Mouse (Mus musculus) lung, embryonic 14.5 days (tissue): ENCODE measurements around the gene Eif2d. TPM values are rescaled to one million over a fixed set of nuclear protein-coding genes. Genes with fewer than 3 reads are reported as not detected.

Experiments
- ATAC-seq: fragments of 200-750 bp; cut with Nextera tagmentation; 2 replicates; pipeline ENCODE4 v1.8.0; 2017; ENCODE audit warnings: mild to moderate bottlenecking, moderate TSS enrichment, moderate library complexity; ENCODE audit not compliant: insufficient read depth
- DNase-seq: peaks from one replicate; pipeline ENCODE4 v3.0.0-alpha.2; 2015
- H3K27ac ChIP-seq: fragments of 300-500 bp; sonication (generic); 2 replicates; pipeline ENCODE4 v1.5.1; 2014; ENCODE audit warnings: low read depth, mild to moderate bottlenecking, moderate library complexity
- H3K27me3 ChIP-seq: fragments of 300-500 bp; sonication (generic); 2 replicates; pipeline ENCODE4 v1.6.1; 2014; ENCODE audit warnings: low read length, control low read depth; ENCODE audit not compliant: insufficient read depth
- H3K36me3 ChIP-seq: fragments of 300-500 bp; sonication (generic); 2 replicates; pipeline ENCODE4 v1.6.1; 2014; ENCODE audit warnings: control low read depth; ENCODE audit not compliant: insufficient read depth
- H3K4me1 ChIP-seq: fragments of 300-500 bp; sonication (generic); 2 replicates; pipeline ENCODE4 v1.6.1; 2014; ENCODE audit warnings: antibody characterized with exemption, control low read depth; ENCODE audit not compliant: insufficient read depth
- H3K4me2 ChIP-seq: fragments of 300-500 bp; sonication (generic); 2 replicates; pipeline ENCODE4 v1.6.1; 2014; ENCODE audit warnings: mild to moderate bottlenecking
- H3K4me3 ChIP-seq: fragments of 300-500 bp; sonication (generic); 2 replicates; pipeline ENCODE4 v1.5.1; 2014; ENCODE audit warnings: low read depth, low read length
- H3K9ac ChIP-seq: fragments of 300-500 bp; sonication (generic); 2 replicates; pipeline ENCODE4 v1.6.1; 2014
- H3K9me3 ChIP-seq: fragments of 300-500 bp; sonication (generic); 2 replicates; pipeline ENCODE4 v1.6.1; 2016; ENCODE audit warnings: low read depth, low read length, control low read depth
- CTCF ChIP-seq: IDR thresholded peaks from 2 replicates; pipeline ENCODE4 v1.5.1; 2016; ENCODE audit warnings: antibody characterized with exemption, low read depth
- WGBS: fragments of 180-500 bp; shearing (Covaris S2); extraction: QIAGEN DNeasy Blood & Tissue Kit; methylation state at CpG from one replicate; pipeline ENCODE4 v1.1.7; 2014; 5-methylcytosine and 5-hydroxymethylcytosine counted together
- polyA plus RNA-seq: library from polyadenylated mRNA; unstranded; fragments of >200 nt; fragmentation: Nextera tagmentation; extraction: Ambion mirVana; gene quantifications from 2 replicates; pipeline ENCODE4 v1.2.1, GENCODE M21; 2014

Gene Eif2d
- polyA plus RNA-seq, 1 experiment from 2014 or later = 58.0 TPM

DNA sequence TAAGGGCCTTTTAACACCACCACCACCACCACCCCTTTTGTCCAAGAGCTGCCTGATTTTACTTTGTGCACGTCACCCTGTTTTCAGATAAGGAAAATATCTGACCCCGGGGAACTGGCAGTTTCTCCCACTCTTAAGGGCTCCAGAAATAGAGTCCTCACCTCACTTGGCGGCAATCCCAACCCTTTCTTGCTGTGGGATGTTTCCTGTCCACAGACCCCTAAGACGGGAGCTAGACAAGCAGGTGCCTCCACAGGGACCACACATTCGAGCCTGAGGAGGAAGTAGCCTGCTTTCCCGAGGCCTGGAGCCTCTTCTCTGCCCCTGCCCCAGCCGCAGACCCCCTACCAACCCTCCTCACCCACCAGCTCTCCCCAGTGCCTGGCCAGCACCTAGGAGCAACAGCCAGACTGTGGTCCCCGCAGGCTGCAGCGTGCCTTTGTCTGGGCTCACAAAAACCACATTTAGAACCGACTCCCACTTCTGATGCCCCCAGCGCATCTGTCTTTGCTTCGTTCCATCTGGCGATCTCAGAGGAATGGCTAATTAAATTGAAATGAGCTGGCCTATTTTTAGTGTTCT, 36.5 kb upstream of the Eif2d start:
- H3K36me3 ChIP-seq = no peaks in the 10 kb centered on the region
- no peaks in the 10 kb centered on the region for H3K27me3 ChIP-seq
- no peak overlapping the region for H3K4me2 ChIP-seq
- ATAC-seq (no peak), DNase-seq (peak; percentile 26)
- H3K4me1 ChIP-seq = no peaks in the 10 kb centered on the region
- no peaks in the 10 kb centered on the region for H3K9me3 ChIP-seq
- no peak for TF ChIP-seq CTCF
- H3K9ac ChIP-seq = no peak overlapping the region
- H3K4me3 ChIP-seq = no peak overlapping the region
- 63% methylated on average over 13 of the region's 13 CpGs for WGBS
- no peak overlapping the region; the same call in 1 of the 2 replicates for H3K27ac ChIP-seq

DNA sequence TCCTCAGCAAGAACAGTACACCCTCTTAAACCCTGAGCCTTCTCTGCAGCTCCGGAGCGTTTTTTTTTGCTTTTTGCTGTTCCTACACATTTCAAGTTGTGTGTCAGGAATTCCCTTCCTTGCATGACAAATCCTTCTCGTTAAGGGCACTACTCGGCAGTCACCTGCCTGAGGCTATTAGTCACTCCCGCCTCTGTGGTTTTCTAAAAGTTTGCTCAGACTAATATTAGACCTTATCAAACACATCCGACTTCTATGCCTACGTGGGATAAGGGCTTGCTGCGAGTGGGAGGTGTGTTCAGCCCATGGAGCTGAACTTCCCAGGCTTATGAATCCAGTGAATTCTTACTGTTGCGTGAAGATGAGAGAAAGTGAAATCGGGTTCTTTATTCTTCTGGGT, 34.5 kb upstream of the Eif2d start:
- TF ChIP-seq CTCF = no peak
- Histone ChIP-seq H3K4me2 (no peak overlapping the region), H3K9ac (no peak overlapping the region), H3K9me3 (no peaks in the 10 kb centered on the region), H3K36me3 (no peaks in the 10 kb centered on the region), H3K4me3 (no peak overlapping the region), H3K27me3 (no peaks in the 10 kb centered on the region), H3K4me1 (no peaks in the 10 kb centered on the region), H3K27ac (no peak overlapping the region)
- 34% methylated on average over 10 of the region's 10 CpGs for WGBS
- ATAC-seq (no peak), DNase-seq (peak; percentile 28)

DNA sequence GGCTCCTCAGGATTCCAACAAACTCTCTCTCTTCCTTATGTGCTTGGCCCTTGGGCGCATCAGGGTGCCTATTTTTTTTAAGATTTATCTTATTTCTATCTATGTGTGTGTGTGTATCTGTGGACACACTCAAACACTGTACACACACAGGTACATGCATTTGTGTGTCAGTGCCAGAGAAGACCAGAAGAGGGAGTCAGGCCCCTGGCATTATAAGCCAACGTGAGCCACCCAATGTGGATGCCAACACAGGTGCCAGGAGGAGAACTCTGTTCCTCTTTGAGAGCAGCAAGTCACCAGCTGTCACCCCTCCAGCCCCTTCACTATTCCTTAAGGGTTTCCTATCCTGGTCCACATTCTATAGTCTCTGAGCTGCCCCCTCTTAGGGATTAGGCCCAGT, 34.0 kb upstream of the Eif2d start:
- no peak for DNase-seq
- Histone ChIP-seq H3K36me3 (no peaks in the 10 kb centered on the region), H3K4me1 (no peaks in the 10 kb centered on the region), H3K9me3 (no peaks in the 10 kb centered on the region), H3K9ac (no peak overlapping the region), H3K27ac (no peak overlapping the region), H3K27me3 (no peaks in the 10 kb centered on the region), H3K4me3 (no peak overlapping the region), H3K4me2 (no peak overlapping the region)
- no peak; the same call in 1 of the 2 replicates for ATAC-seq
- WGBS = 58% methylated on average over 2 of the region's 2 CpGs
- peak; percentile 58 for TF ChIP-seq CTCF

DNA sequence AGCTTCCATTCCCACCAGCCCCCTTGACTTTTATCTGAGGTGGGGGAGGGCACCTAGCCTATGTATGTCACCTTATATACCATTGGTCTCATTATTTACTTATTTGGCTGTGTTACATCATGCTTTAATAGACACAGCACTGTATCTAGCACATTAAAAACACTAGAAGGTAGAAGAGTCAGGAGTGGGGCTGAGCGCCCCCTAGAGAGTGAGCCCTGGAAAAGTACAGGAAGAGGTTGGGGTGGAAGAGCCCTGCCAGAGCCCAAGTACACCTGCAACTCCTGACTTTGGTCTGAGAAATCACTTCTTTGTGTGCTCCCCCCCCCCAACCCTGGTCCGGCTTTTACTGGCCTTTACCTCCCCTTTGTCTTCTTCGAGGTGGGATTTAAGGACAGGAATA, 31.0 kb upstream of the Eif2d start:
- no peaks in the 10 kb centered on the region for H3K36me3 ChIP-seq
- no peak for ATAC-seq
- H3K27me3 ChIP-seq = no peaks in the 10 kb centered on the region
- H3K4me3 ChIP-seq = no peak overlapping the region
- WGBS = 42% methylated on average over 3 of the region's 3 CpGs
- TF ChIP-seq CTCF = peak; percentile 37
- no peaks in the 10 kb centered on the region for H3K4me1 ChIP-seq
- no peak overlapping the region for H3K9ac ChIP-seq
- no peak overlapping the region for H3K4me2 ChIP-seq
- DNase-seq = no peak
- H3K9me3 ChIP-seq = no peaks in the 10 kb centered on the region
- H3K27ac ChIP-seq = no peak overlapping the region

DNA sequence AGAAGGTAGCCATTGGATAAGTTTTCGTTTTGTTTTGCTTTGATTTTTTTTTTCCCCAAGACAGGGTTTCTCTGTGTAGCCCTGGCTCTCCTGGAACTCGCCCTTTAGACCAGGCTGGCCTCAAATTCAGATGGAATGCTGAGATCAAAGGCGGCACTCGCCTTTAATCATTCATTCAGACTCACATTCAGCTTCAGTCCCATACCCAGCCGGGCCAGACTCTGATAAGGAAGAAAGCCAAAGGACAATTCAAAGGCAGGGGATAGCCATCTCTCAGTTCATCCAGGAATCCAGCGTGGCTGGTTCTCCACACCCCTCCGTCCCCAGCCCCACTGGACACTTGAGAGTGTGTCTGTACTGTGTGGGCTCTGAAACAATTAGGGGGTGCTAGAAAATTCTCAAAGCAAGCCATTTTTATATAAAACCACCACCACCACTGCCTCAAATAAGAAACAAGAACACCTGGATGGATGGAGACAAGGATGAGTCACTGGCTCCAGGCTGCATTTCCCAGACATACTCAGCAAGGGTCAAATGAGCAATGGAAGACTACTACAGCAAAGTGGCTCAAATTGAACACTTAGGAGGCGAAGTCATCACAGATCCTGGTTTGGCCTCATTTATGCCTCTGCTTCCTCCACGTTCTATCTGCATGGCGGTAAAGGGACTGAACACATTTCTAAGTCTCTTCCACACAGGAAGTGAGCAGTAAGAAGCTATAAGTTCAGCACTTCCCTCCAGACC, 29.3 kb upstream of the Eif2d start:
- no peaks in the 10 kb centered on the region for H3K4me1 ChIP-seq
- H3K4me2 ChIP-seq = no peak overlapping the region
- WGBS = 46% methylated on average over 10 of the region's 10 CpGs
- no peak for TF ChIP-seq CTCF
- 0 out of 2 replicates have a peak, but pooled peaks cover 8% of the 10 kb centered on the region for H3K36me3 ChIP-seq
- H3K27ac ChIP-seq = no peak overlapping the region
- no peaks in the 10 kb centered on the region for H3K9me3 ChIP-seq
- no peak for DNase-seq
- H3K27me3 ChIP-seq = no peaks in the 10 kb centered on the region
- no peak overlapping the region for H3K4me3 ChIP-seq
- no peak for ATAC-seq
- no peak overlapping the region for H3K9ac ChIP-seq

DNA sequence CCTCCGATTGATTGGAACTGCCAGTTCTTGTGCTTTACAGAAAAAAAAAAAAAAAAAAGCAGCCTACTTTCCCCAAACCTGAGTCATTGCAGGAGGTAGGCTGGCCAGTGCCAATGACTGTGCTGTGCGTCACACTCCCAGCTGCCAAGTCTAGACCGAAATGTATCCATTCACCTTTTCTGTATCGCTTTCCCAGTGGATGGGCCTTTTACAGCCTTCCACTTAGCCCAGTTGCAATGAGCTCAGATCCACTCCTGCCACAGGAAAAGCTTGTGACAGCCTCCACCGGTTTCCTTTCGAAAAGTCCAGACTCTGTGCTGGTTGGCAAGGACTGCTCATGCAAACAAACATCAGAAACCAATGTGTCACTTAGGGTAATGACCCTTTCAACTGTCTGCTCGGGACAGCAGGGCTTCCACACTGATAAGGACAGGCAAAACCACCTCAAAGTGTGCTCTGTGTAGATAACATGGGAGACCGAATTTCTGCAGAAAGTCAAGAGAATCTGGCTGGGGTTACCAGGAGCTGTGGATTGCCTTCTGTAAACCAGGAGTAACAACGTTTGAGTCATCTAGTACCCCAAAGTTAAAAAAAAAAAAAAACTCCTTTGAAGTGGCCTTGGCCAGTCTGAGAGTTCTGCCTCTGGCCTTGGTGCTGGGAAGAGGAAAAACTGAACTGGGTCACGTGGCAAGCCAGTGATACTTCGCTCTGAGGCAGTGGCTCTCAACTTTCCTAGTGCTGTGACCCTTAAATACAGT, 26.8 kb upstream of the Eif2d start:
- H3K36me3 ChIP-seq = peaks cover 19% of the 10 kb centered on the region; the same call in 1 of the 2 replicates
- H3K9ac ChIP-seq = no peak overlapping the region
- no peak for TF ChIP-seq CTCF
- DNase-seq (no peak), ATAC-seq (peak; percentile 63; the same call in 1 of the 2 replicates)
- H3K4me2 ChIP-seq = 0 out of 2 replicates have a peak overlapping the region, but pooled peaks have one; percentile 7
- WGBS = 42% methylated on average over 11 of the region's 11 CpGs
- H3K9me3 ChIP-seq = no peaks in the 10 kb centered on the region
- H3K4me1 ChIP-seq = no peaks in the 10 kb centered on the region
- no peaks in the 10 kb centered on the region for H3K27me3 ChIP-seq
- H3K27ac ChIP-seq = peak overlapping the region; percentile 30; the same call in 1 of the 2 replicates
- no peak overlapping the region for H3K4me3 ChIP-seq

DNA sequence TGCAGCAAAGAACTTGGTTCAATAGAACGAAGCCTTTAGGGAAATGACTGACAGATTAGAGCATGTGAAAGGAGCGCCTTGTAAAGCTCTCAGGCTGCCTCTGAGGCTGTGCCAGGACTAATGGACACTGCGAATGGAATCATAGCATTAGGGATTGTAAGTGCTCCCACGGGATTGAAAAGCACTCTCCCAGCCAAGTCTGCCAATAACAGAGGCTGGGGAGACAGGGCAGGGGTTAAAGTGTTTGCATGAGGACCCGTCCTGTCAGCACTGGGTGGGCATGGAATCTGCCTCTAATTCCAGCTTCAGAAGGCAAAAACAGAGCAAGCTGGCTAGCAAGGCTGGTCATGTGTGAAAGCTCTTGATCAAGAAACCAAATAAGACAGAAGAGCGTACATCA, 18.8 kb upstream of the Eif2d start:
- no peak overlapping the region for H3K4me2 ChIP-seq
- no peak overlapping the region for H3K27ac ChIP-seq
- 77% methylated on average over 6 of the region's 6 CpGs for WGBS

More for the DNA sequence above, 18.8 kb upstream of the Eif2d start:
- ATAC-seq (no peak), DNase-seq (no peak)
- Histone ChIP-seq H3K36me3 (peaks cover 7% of the 10 kb centered on the region; the same call in 1 of the 2 replicates), H3K4me1 (no peaks in the 10 kb centered on the region; the same call in 1 of the 2 replicates), H3K27me3 (0 out of 2 replicates have a peak, but pooled peaks cover 5% of the 10 kb centered on the region), H3K4me3 (no peak overlapping the region), H3K9ac (no peak overlapping the region), H3K9me3 (no peaks in the 10 kb centered on the region)
- TF ChIP-seq CTCF = no peak
